Mouse (Mus musculus): ENCODE measurements at regions not wholly inside any gene's neighbourhood (a gene's known extent, or its start where the extent isn't known, plus 50 kb on each side); places are given as distances from the start of the nearest gene placed in this dataset.

DNA sequence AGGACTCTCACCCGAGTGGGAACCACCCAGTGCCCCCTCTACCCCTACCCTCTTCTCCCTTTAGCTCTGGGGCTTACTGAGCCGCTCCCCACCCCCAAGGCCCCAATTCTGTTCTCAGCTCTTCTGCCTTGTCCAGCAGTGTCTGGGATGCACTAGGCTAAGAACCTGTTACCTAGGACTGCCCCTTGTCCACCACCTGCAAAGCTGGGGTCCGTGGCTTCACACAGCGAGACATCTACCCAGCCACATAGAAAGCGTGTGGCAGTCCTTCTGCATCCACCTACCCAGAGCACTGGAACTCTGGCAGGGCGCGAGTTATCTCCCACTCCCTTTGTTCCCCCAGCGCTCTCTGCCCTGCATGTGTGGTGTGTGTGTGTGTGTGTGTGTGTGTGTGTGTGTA lies 123.8 kb upstream of the Far2 start:
- Histone ChIP-seq H3K36me3 (ENCODE audit: control insufficient read depth, insufficient read depth, low read length) (no peaks in the 10 kb centered on the region), H3K27ac (ENCODE audit: low read length) (no peak overlapping the region), H3K4me2 (ENCODE audit: low read depth, low read length) (no peak overlapping the region), H3K9ac (ENCODE audit: low read depth, low read length) (no peak overlapping the region), H3K9me3 (ENCODE audit: control insufficient read depth, low read length) (no peaks in the 10 kb centered on the region), H3K4me3 (ENCODE audit: low read length) (no peak overlapping the region), H3K4me1 (ENCODE audit: control insufficient read depth, insufficient read depth, low read length) (peaks cover 6% of the 10 kb centered on the region; the same call in 1 of the 2 replicates), H3K27me3 (replicated peaks; ENCODE audit: control insufficient read depth, insufficient read depth, low read length) (no peaks in the 10 kb centered on the region)
- 89% methylated on average over 8 of the region's 8 CpGs for WGBS
- ATAC-seq: no peak

DNA sequence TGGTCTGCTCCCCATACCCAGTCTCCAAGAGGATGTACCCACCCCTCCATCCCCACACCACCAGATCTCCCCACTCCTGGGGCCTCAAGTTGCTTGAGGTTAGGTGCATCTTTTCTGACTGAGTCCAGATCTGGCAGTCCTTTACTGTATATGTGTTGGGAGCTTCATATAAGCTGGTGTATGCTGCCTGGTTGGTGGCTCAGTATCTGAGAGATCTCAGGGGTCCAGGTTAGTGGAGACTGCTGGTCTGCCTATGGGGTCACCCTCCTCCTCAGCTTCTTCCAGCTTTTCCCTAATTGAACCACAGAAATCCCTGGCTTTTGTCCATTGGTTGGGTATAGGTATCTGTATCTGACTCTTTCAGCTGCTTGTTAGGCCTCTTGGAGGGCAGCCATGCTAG lies 118.1 kb upstream of the Far2 start:
- Histone ChIP-seq H3K36me3 (ENCODE audit: control insufficient read depth, insufficient read depth, low read length) (no peaks in the 10 kb centered on the region), H3K9me3 (ENCODE audit: control insufficient read depth, low read length) (no peaks in the 10 kb centered on the region)
- ATAC-seq: no peak

DNA sequence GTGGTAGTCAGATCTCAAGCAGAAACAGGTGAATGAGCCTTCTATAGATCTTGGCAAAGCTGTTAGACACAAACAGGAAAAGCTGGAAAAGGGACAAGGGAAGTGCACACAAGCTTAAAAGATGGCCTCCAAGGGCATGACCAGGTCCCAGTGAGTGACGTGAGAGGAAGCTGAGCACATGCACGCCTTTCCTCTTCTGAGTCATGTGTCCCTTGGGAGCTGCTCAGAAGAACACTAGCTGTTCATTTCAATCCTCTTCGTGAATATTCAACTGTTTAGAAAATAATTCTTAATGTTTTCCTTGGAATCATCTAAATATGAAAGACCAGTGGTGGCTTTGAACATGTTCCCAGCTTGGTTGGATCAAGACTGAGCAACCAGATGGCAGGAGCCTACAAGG lies 103.0 kb upstream of the Far2 start:
- no peak for ATAC-seq
- Histone ChIP-seq H3K27ac (ENCODE audit: low read length) (no peak overlapping the region), H3K27me3 (replicated peaks; ENCODE audit: control insufficient read depth, insufficient read depth, low read length) (no peaks in the 10 kb centered on the region), H3K4me1 (ENCODE audit: control insufficient read depth, insufficient read depth, low read length) (no peaks in the 10 kb centered on the region), H3K4me3 (ENCODE audit: low read length) (no peak overlapping the region), H3K4me2 (ENCODE audit: low read depth, low read length) (no peak overlapping the region), H3K36me3 (ENCODE audit: control insufficient read depth, insufficient read depth, low read length) (no peaks in the 10 kb centered on the region), H3K9ac (ENCODE audit: low read depth, low read length) (no peak overlapping the region), H3K9me3 (ENCODE audit: control insufficient read depth, low read length) (no peaks in the 10 kb centered on the region)
- WGBS: 70% methylated on average over 3 of the region's 3 CpGs

More for the DNA sequence above, 118.1 kb upstream of the Far2 start:
- no peak overlapping the region for H3K4me3 ChIP-seq (ENCODE audit: low read length)
- H3K9ac ChIP-seq (ENCODE audit: low read depth, low read length): no peak overlapping the region
- H3K27ac ChIP-seq (ENCODE audit: low read length): no peak overlapping the region
- H3K4me2 ChIP-seq (ENCODE audit: low read depth, low read length): no peak overlapping the region
- no peaks in the 10 kb centered on the region for H3K4me1 ChIP-seq (ENCODE audit: control insufficient read depth, insufficient read depth, low read length)
- H3K27me3 ChIP-seq (replicated peaks; ENCODE audit: control insufficient read depth, insufficient read depth, low read length): no peaks in the 10 kb centered on the region

DNA sequence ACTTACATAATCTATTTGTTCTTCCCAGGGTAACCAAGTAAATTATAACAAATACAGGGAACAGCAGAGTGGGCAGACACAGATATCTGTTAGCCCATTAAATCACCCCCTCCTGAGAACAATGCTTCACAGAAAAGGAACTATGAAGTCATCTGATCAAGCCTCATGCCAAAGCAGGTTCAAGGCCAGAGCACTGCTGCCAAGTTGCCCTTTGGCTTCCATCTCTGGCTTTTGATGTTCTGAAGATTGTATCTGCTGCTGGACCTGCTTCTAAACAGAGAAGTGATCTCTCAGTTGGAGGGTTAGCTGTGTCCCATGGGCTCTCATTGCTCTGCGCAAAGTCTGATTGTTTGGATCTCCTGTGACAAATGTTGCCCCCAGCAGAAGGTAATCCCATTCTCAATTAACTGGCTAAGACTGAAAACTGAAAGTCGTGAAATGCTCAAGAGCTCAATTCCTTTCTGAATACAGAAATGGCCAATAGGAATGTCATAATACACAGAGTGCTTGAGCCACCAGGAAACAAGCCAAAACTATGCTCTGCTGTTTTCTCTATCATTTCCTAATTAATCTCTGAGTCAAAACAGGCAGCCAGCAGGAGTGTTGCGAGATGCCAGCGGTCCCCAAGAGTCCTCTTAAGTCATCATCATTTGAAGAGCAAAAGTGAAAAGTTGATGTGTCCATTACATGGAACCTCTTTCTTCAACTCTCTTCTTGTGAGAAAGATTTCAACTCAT lies 102.0 kb upstream of the Far2 start:
- no peak for ATAC-seq
- Histone ChIP-seq H3K4me2 (ENCODE audit: low read depth, low read length) (no peak overlapping the region), H3K27me3 (replicated peaks; ENCODE audit: control insufficient read depth, insufficient read depth, low read length) (no peaks in the 10 kb centered on the region), H3K9me3 (ENCODE audit: control insufficient read depth, low read length) (no peaks in the 10 kb centered on the region), H3K9ac (ENCODE audit: low read depth, low read length) (no peak overlapping the region), H3K36me3 (ENCODE audit: control insufficient read depth, insufficient read depth, low read length) (no peaks in the 10 kb centered on the region), H3K4me3 (ENCODE audit: low read length) (no peak overlapping the region), H3K4me1 (ENCODE audit: control insufficient read depth, insufficient read depth, low read length) (no peaks in the 10 kb centered on the region), H3K27ac (ENCODE audit: low read length) (no peak overlapping the region)
- 71% methylated on average over 4 of the region's 4 CpGs for WGBS

GRCm38 (mm10) chr6:147947997-147948396 lies 99.1 kb upstream of the Far2 start:
- no peak overlapping the region for H3K27ac ChIP-seq (ENCODE audit: low read length)
- no peak overlapping the region for H3K9ac ChIP-seq (ENCODE audit: low read depth, low read length)
- H3K27me3 ChIP-seq (replicated peaks; ENCODE audit: control insufficient read depth, insufficient read depth, low read length): no peaks in the 10 kb centered on the region
- WGBS: 63% methylated on average over 4 of the region's 4 CpGs
- H3K4me3 ChIP-seq (ENCODE audit: low read length): no peak overlapping the region
- ATAC-seq: no peak
- H3K4me1 ChIP-seq (ENCODE audit: control insufficient read depth, insufficient read depth, low read length): peaks cover 2% of the 10 kb centered on the region; the same call in 1 of the 2 replicates
- H3K9me3 ChIP-seq (ENCODE audit: control insufficient read depth, low read length): no peaks in the 10 kb centered on the region
- no peaks in the 10 kb centered on the region for H3K36me3 ChIP-seq (ENCODE audit: control insufficient read depth, insufficient read depth, low read length)
- no peak overlapping the region for H3K4me2 ChIP-seq (ENCODE audit: low read depth, low read length)

DNA sequence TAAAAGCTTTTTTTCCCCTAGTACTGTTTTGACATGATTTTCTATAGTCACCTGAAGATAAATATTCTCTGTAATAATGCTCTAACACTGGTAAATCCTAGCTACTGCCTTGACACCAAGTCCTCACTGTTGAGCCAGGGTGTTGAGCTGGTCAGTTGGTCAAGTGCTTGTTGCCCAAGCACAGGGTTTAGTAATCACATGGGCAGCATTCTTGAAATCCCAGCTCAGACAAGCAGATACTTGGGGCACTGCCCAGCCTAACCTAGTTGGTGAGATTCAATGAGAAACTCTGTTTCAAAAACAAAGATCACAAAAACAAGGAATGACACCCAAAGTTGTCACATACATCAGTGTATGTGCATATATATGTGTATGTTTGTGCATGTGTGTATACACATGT lies 95.4 kb upstream of the Far2 start:
- H3K4me2 ChIP-seq (ENCODE audit: low read depth, low read length): no peak overlapping the region
- no peaks in the 10 kb centered on the region for H3K36me3 ChIP-seq (ENCODE audit: control insufficient read depth, insufficient read depth, low read length)
- no peak overlapping the region for H3K27ac ChIP-seq (ENCODE audit: low read length)
- H3K4me3 ChIP-seq (ENCODE audit: low read length): no peak overlapping the region
- no peak for ATAC-seq
- no peaks in the 10 kb centered on the region for H3K9me3 ChIP-seq (ENCODE audit: control insufficient read depth, low read length)
- peaks cover 6% of the 10 kb centered on the region; the same call in 1 of the 2 replicates for H3K4me1 ChIP-seq (ENCODE audit: control insufficient read depth, insufficient read depth, low read length)
- H3K9ac ChIP-seq (ENCODE audit: low read depth, low read length): no peak overlapping the region
- H3K27me3 ChIP-seq (replicated peaks; ENCODE audit: control insufficient read depth, insufficient read depth, low read length): no peaks in the 10 kb centered on the region

DNA sequence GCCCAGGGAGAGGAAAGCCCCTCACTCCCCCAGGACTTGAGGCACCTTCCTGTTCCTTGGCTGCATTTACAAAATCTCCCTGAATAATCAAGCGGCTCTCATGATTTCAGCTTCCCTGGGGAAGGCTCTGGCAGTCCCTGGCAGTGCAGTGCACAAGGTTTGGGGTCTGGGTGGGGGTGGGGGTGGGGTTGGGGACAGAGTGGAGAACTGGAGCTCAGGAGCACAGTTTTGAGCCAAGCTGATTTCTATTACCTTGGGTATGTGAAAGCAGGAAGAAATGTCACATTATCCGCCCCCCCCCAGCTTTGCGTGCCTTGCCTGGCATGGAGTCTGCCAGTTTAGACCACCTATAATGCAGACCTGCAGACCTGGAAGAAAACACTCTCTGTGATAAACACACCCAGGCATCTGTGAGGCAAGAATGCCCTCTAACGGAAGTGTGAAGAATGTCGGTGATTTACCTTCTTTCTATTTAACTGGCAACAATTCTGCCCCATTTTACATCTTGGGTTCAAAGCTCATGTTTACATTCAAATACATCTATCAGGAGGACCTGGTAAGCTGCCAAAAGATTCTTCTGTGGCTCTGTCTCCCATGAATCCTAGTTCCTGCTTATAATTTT lies 93.9 kb upstream of the Far2 start:
- H3K27ac ChIP-seq (ENCODE audit: low read length): peak overlapping the region; percentile 39; the same call in 1 of the 2 replicates
- H3K27me3 ChIP-seq (replicated peaks; ENCODE audit: control insufficient read depth, insufficient read depth, low read length): no peaks in the 10 kb centered on the region
- H3K9ac ChIP-seq (ENCODE audit: low read depth, low read length): no peak overlapping the region
- ATAC-seq: peak; percentile 83
- 29% methylated on average over 5 of the region's 5 CpGs for WGBS
- no peak overlapping the region for H3K4me2 ChIP-seq (ENCODE audit: low read depth, low read length)
- no peak overlapping the region for H3K4me3 ChIP-seq (ENCODE audit: low read length)
- no peaks in the 10 kb centered on the region for H3K9me3 ChIP-seq (ENCODE audit: control insufficient read depth, low read length)
- H3K36me3 ChIP-seq (ENCODE audit: control insufficient read depth, insufficient read depth, low read length): no peaks in the 10 kb centered on the region
- peaks cover 6% of the 10 kb centered on the region; the same call in 1 of the 2 replicates for H3K4me1 ChIP-seq (ENCODE audit: control insufficient read depth, insufficient read depth, low read length)

DNA sequence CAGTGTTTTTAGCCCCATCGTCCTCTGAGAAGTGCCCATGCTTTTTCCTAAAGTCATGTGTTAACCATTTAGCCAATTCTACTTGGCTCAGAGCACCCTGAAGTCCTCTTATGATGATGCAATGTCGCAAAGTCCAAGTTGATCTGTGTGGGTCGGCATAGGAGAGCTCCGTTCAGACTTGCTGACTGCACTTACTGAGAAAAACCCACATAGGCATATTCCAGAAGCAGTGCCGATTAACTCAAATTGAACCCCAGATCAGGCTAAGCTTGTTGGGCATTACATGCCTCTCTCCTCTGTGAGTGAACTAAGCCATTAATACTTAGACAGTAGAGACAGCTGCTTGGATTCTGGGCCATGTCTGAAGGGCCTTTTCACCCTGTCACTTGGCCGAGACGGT lies 93.3 kb upstream of the Far2 start:
- no peak overlapping the region for H3K4me3 ChIP-seq (ENCODE audit: low read length)
- H3K9ac ChIP-seq (ENCODE audit: low read depth, low read length): no peak overlapping the region
- no peaks in the 10 kb centered on the region for H3K9me3 ChIP-seq (ENCODE audit: control insufficient read depth, low read length)
- H3K27me3 ChIP-seq (replicated peaks; ENCODE audit: control insufficient read depth, insufficient read depth, low read length): no peaks in the 10 kb centered on the region
- H3K4me1 ChIP-seq (ENCODE audit: control insufficient read depth, insufficient read depth, low read length): peaks cover 6% of the 10 kb centered on the region; the same call in 1 of the 2 replicates
- H3K27ac ChIP-seq (ENCODE audit: low read length): peak overlapping the region; percentile 70
- no peaks in the 10 kb centered on the region for H3K36me3 ChIP-seq (ENCODE audit: control insufficient read depth, insufficient read depth, low read length)
- ATAC-seq: peak; percentile 94
- H3K4me2 ChIP-seq (ENCODE audit: low read depth, low read length): no peak overlapping the region
- WGBS: 69% methylated on average over 7 of the region's 7 CpGs

GRCm38 (mm10) chr6:147954253-147954652 lies 92.8 kb upstream of the Far2 start:
- H3K9me3 ChIP-seq (ENCODE audit: control insufficient read depth, low read length): no peaks in the 10 kb centered on the region
- no peaks in the 10 kb centered on the region for H3K36me3 ChIP-seq (ENCODE audit: control insufficient read depth, insufficient read depth, low read length)
- no peaks in the 10 kb centered on the region for H3K27me3 ChIP-seq (replicated peaks; ENCODE audit: control insufficient read depth, insufficient read depth, low read length)
- ATAC-seq: peak; percentile 3; the same call in 1 of the 2 replicates
- peak overlapping the region; percentile 70 for H3K27ac ChIP-seq (ENCODE audit: low read length)
- no peak overlapping the region for H3K4me2 ChIP-seq (ENCODE audit: low read depth, low read length)
- WGBS: 90% methylated on average over 1 of the region's 1 CpGs
- peaks cover 6% of the 10 kb centered on the region; the same call in 1 of the 2 replicates for H3K4me1 ChIP-seq (ENCODE audit: control insufficient read depth, insufficient read depth, low read length)
- no peak overlapping the region for H3K9ac ChIP-seq (ENCODE audit: low read depth, low read length)
- no peak overlapping the region for H3K4me3 ChIP-seq (ENCODE audit: low read length)

All from intestine, embryonic 16.5 days (tissue).